Mouse (Mus musculus): ENCODE data around the gene Fblim1. TPM values are rescaled to one million over a fixed set of nuclear protein-coding genes. Genes with fewer than 3 reads are reported as not detected.
"Not testable (repeated sequence)": the region's sequence is repeated elsewhere in the genome, so short reads cannot be mapped to it uniquely, and the experiment has no call there.

Gene Fblim1
- polyA plus RNA-seq, 1 experiment from 2014 or later: 55.3 TPM

DNA sequence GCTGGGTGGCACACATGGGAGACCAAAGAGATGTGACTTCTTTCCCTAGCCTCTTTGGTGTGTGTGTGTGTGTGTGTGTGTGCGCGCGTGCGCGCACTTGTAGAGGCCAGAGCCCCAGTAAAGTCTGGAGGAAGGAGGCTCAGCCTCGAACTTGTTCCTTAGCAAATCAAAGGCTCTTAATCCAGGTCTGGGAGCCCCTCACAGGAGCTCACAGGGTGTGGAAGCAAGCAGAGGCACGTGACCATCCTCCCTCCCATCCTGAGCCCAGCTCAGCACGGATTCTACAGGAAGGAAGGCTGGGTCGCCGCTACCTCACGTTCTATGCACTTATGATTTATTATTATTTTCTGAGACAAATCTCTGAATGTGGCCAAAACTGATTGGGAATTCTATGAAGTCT lies 29.5 kb downstream of the Fblim1 start:
- no peak for ATAC-seq (ENCODE audit: extremely low read depth, insufficient number of reproducible peaks, low FRiP score, low TSS enrichment)
- Histone ChIP-seq H3K27me3 (replicated peaks) (no peaks in the 10 kb centered on the region), H3K27ac (replicated peaks) (no peak overlapping the region), H3K4me3 (no peak overlapping the region), H3K9ac (no peak overlapping the region), H3K4me1 (peaks cover 29% of the 10 kb centered on the region), H3K36me3 (peaks cover 54% of the 10 kb centered on the region), H3K9me3 (no peaks in the 10 kb centered on the region), H3K4me2 (no peak overlapping the region)
- whole genome bisulfite sequencing: 80% methylated on average over 11 of the region's 11 CpGs

GRCm38 (mm10) chr4:141574789-141575702 lies 30.9 kb downstream of the Fblim1 start:
- Histone ChIP-seq H3K4me1 (peaks cover 40% of the 10 kb centered on the region), H3K36me3 (peaks cover 40% of the 10 kb centered on the region), H3K27ac (replicated peaks) (no peak overlapping the region), H3K4me3 (0 out of 2 replicates have a peak overlapping the region, but pooled peaks have one; percentile 5), H3K9ac (0 out of 2 replicates have a peak overlapping the region, but pooled peaks have one; percentile 45), H3K27me3 (replicated peaks) (no peaks in the 10 kb centered on the region), H3K9me3 (no peaks in the 10 kb centered on the region), H3K4me2 (peak overlapping the region; percentile 50)
- ATAC-seq (ENCODE audit: extremely low read depth, insufficient number of reproducible peaks, low FRiP score, low TSS enrichment): no peak
- WGBS: 36% methylated on average over 27 of the region's 27 CpGs

DNA sequence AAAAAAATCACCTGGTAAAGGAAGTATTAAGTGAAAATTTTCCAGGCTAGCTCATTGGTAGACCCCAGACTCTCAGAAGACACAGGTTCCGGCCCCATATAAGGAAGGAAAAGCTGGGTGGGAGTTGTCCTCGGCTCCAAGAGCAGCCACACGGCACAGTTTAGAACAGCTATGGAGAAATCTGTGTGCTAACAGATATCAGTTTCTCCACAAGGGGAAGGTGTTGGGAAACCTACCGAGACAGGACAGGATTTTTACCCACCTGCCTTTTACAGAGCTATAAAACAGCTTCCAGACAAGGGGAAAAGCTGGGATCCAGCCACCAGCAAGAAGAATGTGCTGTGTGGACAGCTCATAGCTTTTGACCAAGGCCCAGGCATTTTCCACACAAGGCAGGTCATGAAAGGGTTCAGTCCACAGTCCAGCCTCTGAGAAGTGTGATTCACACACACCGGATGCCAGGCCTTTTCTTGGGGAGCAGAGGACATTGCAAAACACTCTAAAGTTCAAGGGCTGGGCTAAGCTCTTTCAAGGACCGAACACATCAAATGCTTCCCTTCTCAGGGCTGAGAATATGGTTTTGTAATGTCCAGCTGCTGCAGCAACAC lies 32.4 kb downstream of the Fblim1 start:
- Histone ChIP-seq H3K4me1 (peaks cover 37% of the 10 kb centered on the region), H3K36me3 (peaks cover 24% of the 10 kb centered on the region), H3K27ac (replicated peaks) (peak overlapping the region; percentile 32), H3K9me3 (no peaks in the 10 kb centered on the region), H3K9ac (peak overlapping the region; percentile 19; the same call in 1 of the 2 replicates), H3K27me3 (replicated peaks) (no peaks in the 10 kb centered on the region), H3K4me3 (no peak overlapping the region), H3K4me2 (no peak overlapping the region)
- 38% methylated on average over 6 of the region's 6 CpGs for WGBS
- no peak for ATAC-seq (ENCODE audit: extremely low read depth, insufficient number of reproducible peaks, low FRiP score, low TSS enrichment)

GRCm38 (mm10) chr4:141572668-141573358 lies 33.1 kb downstream of the Fblim1 start:
- Histone ChIP-seq H3K4me3 (no peak overlapping the region), H3K4me1 (peaks cover 36% of the 10 kb centered on the region), H3K9me3 (no peaks in the 10 kb centered on the region), H3K4me2 (no peak overlapping the region), H3K27ac (replicated peaks) (peak overlapping the region; percentile 32; the same call in 1 of the 2 replicates), H3K9ac (peak overlapping the region; percentile 19; the same call in 1 of the 2 replicates), H3K27me3 (replicated peaks) (no peaks in the 10 kb centered on the region), H3K36me3 (peaks cover 18% of the 10 kb centered on the region)
- ATAC-seq (ENCODE audit: extremely low read depth, insufficient number of reproducible peaks, low FRiP score, low TSS enrichment): no peak
- 62% methylated on average over 7 of the region's 7 CpGs for WGBS

DNA sequence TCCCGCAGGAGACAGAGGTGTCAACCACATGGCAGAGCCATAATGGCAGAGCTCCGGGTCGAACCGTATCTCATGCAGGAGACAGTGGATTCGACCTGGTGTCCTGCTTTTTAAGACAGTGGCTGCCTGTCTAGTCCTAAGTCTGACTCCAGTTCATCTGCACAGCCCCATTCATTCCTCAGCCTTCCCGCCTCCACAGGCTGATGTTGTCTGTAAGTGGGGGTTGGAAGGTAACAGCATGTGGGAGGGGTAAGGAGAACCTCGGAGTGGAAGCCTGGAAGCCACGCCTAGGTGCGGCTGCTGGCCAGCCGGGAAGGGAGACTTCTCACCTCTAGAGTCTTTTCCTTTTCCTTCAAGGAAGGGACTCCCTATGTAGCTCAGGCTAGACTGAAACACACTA lies 34.0 kb downstream of the Fblim1 start:
- Histone ChIP-seq H3K9me3 (no peaks in the 10 kb centered on the region), H3K36me3 (peaks cover 9% of the 10 kb centered on the region), H3K27ac (replicated peaks) (no peak overlapping the region), H3K4me3 (no peak overlapping the region), H3K4me2 (no peak overlapping the region), H3K9ac (no peak overlapping the region), H3K4me1 (peaks cover 36% of the 10 kb centered on the region), H3K27me3 (replicated peaks) (no peaks in the 10 kb centered on the region)
- ATAC-seq (ENCODE audit: extremely low read depth, insufficient number of reproducible peaks, low FRiP score, low TSS enrichment): no peak
- whole genome bisulfite sequencing: 58% methylated on average over 10 of the region's 10 CpGs

GRCm38 (mm10) chr4:141571337-141571739 lies 34.6 kb downstream of the Fblim1 start:
- Histone ChIP-seq H3K4me2 (no peak overlapping the region), H3K27me3 (replicated peaks) (no peaks in the 10 kb centered on the region), H3K4me3 (no peak overlapping the region), H3K36me3 (peaks cover 3% of the 10 kb centered on the region; the same call in 1 of the 2 replicates), H3K4me1 (peaks cover 36% of the 10 kb centered on the region), H3K9ac (no peak overlapping the region), H3K9me3 (no peaks in the 10 kb centered on the region), H3K27ac (replicated peaks) (no peak overlapping the region)
- ATAC-seq (ENCODE audit: extremely low read depth, insufficient number of reproducible peaks, low FRiP score, low TSS enrichment): no peak
- WGBS: 45% methylated on average over 6 of the region's 6 CpGs

- H3K9ac ChIP-seq: no peak overlapping the region
These were observed 35.1 kb downstream of the Fblim1 start for GRCm38 (mm10) chr4:141570821-141571220.

DNA sequence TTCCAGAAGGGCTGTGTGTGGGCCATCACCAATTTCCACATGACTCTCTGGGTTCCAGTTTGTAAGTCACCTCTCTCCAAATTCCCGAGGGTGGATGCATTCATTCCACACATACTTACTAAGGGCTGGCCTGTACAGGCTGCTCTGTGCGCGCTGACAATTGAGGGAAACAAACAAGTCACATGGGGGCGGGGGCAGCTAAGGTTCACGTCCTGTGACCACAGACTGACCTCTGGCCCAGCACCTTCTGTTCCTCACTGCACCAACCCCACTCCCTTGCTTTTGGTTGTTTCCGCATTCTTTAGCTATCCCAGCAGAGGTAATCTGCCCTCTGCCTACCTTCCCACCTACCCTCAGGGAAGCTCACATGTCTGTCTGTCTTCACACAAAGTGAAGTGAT lies 35.9 kb downstream of the Fblim1 start:
- Histone ChIP-seq H3K9me3 (no peaks in the 10 kb centered on the region), H3K4me2 (no peak overlapping the region), H3K27ac (replicated peaks) (no peak overlapping the region), H3K4me1 (peaks cover 40% of the 10 kb centered on the region), H3K9ac (no peak overlapping the region), H3K4me3 (no peak overlapping the region), H3K27me3 (replicated peaks) (no peaks in the 10 kb centered on the region), H3K36me3 (no peaks in the 10 kb centered on the region)
- WGBS: 45% methylated on average over 6 of the region's 6 CpGs
- ATAC-seq (ENCODE audit: extremely low read depth, insufficient number of reproducible peaks, low FRiP score, low TSS enrichment): no peak

More at GRCm38 (mm10) chr4:141570821-141571220, 35.1 kb downstream of the Fblim1 start:
- WGBS: 88% methylated on average over 1 of the region's 1 CpGs
- no peak overlapping the region for H3K27ac ChIP-seq (replicated peaks)
- no peaks in the 10 kb centered on the region for H3K9me3 ChIP-seq
- no peak overlapping the region for H3K4me3 ChIP-seq
- no peak for ATAC-seq (ENCODE audit: extremely low read depth, insufficient number of reproducible peaks, low FRiP score, low TSS enrichment)
- H3K4me2 ChIP-seq: no peak overlapping the region
- H3K4me1 ChIP-seq: peaks cover 36% of the 10 kb centered on the region
- H3K27me3 ChIP-seq (replicated peaks): no peaks in the 10 kb centered on the region
- H3K36me3 ChIP-seq: no peaks in the 10 kb centered on the region

GRCm38 (mm10) chr4:141568966-141569365 lies 36.9 kb downstream of the Fblim1 start:
- H3K4me1 ChIP-seq: peaks cover 37% of the 10 kb centered on the region
- H3K9me3 ChIP-seq: no peaks in the 10 kb centered on the region
- no peak overlapping the region for H3K4me3 ChIP-seq
- ATAC-seq (ENCODE audit: extremely low read depth, insufficient number of reproducible peaks, low FRiP score, low TSS enrichment): no peak
- H3K27ac ChIP-seq (replicated peaks): no peak overlapping the region
- H3K4me2 ChIP-seq: no peak overlapping the region
- WGBS: 84% methylated on average over 5 of the region's 5 CpGs
- no peaks in the 10 kb centered on the region for H3K36me3 ChIP-seq
- H3K9ac ChIP-seq: no peak overlapping the region
- no peaks in the 10 kb centered on the region for H3K27me3 ChIP-seq (replicated peaks)

DNA sequence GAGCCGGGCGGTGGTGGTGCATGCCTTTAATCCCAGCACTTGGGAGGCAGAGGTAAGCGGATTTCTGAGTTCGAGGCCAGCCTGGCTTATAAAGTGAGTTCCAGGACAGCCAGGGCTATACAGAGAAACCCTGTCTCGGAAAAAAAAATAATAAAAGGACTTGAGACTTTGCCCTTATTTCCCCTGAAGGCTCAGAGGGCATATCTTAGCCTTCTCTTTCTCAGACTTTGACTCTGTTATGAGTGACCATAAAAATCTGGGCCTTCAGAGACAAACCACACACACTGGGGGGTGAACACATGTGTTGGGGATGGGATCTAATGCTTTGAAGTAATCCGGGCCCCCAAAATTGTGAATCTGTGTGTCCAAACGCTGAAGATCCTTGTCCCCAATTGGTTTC lies 38.7 kb downstream of the Fblim1 start:
- H3K4me1 ChIP-seq: peaks cover 26% of the 10 kb centered on the region
- not testable (repeated sequence) for H3K9ac ChIP-seq; H3K36me3 ChIP-seq; H3K4me3 ChIP-seq; H3K9me3 ChIP-seq; H3K27ac ChIP-seq (replicated peaks); H3K4me2 ChIP-seq; ATAC-seq (ENCODE audit: extremely low read depth, insufficient number of reproducible peaks, low FRiP score, low TSS enrichment); H3K27me3 ChIP-seq (replicated peaks)
- 85% methylated on average over 7 of the region's 7 CpGs for WGBS

DNA sequence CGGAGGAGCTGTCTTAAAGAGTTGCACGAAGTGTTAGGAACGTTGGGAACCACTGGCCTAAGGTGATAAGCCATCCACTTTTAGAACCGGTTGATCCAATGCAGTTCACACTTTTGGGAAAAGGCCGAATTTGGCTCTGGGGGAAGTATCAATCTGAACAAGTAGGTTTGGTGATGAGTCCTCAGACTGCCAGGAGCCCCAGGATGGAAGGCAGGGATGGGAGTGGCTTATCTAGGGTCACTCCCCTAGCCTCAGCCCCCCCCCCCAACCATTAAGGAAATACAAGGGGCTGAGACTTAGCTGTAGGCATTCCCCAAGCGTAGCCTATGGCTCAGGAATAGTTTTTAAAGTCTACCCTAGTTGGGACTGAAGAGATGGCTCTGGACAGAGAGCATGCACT lies 39.7 kb downstream of the Fblim1 start:
- Histone ChIP-seq H3K27ac (replicated peaks) (no peak overlapping the region), H3K4me1 (peaks cover 23% of the 10 kb centered on the region), H3K36me3 (no peaks in the 10 kb centered on the region), H3K9ac (no peak overlapping the region), H3K4me3 (no peak overlapping the region), H3K27me3 (replicated peaks) (no peaks in the 10 kb centered on the region), H3K9me3 (no peaks in the 10 kb centered on the region), H3K4me2 (no peak overlapping the region)
- ATAC-seq (ENCODE audit: extremely low read depth, insufficient number of reproducible peaks, low FRiP score, low TSS enrichment): no peak
- WGBS: 72% methylated on average over 6 of the region's 6 CpGs

Data from heart, embryonic 13.5 days (tissue).